Mouse (Mus musculus) layer of hippocampus, adult 9-10 months (tissue): ENCODE measurements around the gene Ankrd63.
"Not testable (repeated sequence)": the region's sequence is repeated elsewhere in the genome, so short reads cannot be mapped to it uniquely, and the experiment has no call there.

Source experiments
- DNase-seq: peaks from one replicate; pipeline ENCODE4 v3.0.0; 2022; ENCODE audit warnings: low spot score

Gene Ankrd63

GRCm38 (mm10) chr2:118659998-118660452, 43.7 kb downstream of the Ankrd63 start:
- no peak for DNase-seq

- DNase-seq: no peak
Measured at GRCm38 (mm10) chr2:118659493-118659892, 44.3 kb downstream of the Ankrd63 start.

- DNase-seq: no peak
Measured at GRCm38 (mm10) chr2:118659077-118659476, 44.7 kb downstream of the Ankrd63 start.

GRCm38 (mm10) chr2:118658457-118658856, 45.3 kb downstream of the Ankrd63 start:
- DNase-seq: no peak

- DNase-seq: no peak
Measured at GRCm38 (mm10) chr2:118656688-118657281, 47.0 kb downstream of the Ankrd63 start.

- DNase-seq: not testable (repeated sequence)
Measured at GRCm38 (mm10) chr2:118650697-118651096, 53.1 kb downstream of the Ankrd63 start.
